Mouse (Mus musculus) embryonic fibroblast, embryonic 13.5 days (primary cell): Measurements from ENCODE around the gene Brpf3.

Experiments
- CTCF ChIP-seq: IDR thresholded peaks from 2 replicates; pipeline ENCODE4 v1.5.1; 2011; ENCODE audit warnings: mild to moderate bottlenecking, control low read depth, low read length, moderate library complexity, borderline replicate concordance; ENCODE audit not compliant: insufficient read depth
- POLR2A ChIP-seq: IDR thresholded peaks from 2 replicates; pipeline ENCODE4 v1.6.1; 2011; ENCODE audit warnings: low read depth, mild to moderate bottlenecking, control low read depth, low read length, moderate library complexity

GRCm38 (mm10) chr17:28885231-28885630, 84.3 kb downstream of the Brpf3 start:
- TF ChIP-seq CTCF (no peak), POLR2A (no peak)
